Mouse (Mus musculus): Measurements from ENCODE around the gene Fkbp1a.
A peak's percentile ranks its signal among the peaks of the same experiment; 100 is the strongest.

The Fkbp1a gene

GRCm38 (mm10) chr2:151542323-151543062 is at the start of gene Fkbp1a:
TSS of gene Fkbp1a (plus strand) at chr2:151542483.
- DNase-seq (ENCODE audit: low read depth, low spot score), result peak; percentile 95

DNA sequence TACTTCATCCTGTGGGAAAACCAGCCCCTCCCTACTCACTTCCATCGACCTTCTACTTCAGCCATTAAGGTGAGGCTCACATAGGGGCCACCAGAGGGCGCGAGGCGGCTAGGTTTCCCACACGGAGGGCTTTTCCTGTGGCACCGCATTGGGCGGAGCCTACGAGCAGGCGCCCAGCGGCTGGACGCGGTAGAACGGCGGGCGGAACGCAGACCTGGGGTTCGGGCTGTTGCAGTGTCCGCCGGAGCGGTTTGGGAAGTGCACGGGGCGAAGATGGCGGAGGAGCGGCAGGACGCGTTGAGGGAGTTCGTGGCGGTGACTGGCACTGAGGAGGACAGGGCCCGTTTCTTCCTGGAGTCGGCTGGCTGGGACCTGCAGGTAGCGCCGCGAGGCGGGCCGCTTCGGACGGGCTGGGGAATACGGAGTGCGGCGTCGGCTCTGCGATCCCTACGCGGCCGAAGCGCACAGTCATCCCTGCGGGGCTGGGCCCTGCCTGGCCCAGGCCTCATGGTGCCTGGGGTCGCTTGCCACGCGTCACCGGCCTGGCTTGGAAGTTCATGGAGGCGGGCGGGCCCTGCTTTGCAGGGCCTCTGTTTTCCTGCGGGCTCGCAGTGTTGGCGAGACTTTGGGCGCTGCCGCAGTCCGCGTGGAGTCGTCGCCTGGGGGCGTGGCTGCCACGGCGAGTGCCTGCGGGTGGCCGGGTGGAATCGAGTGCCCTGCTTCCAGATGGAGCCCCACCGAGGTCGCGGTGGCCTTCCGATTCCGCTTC is 48.1 kb upstream of the Fkbp1a start, which contains the start of gene Nsfl1c:
TSS of gene Nsfl1c (plus strand) at position 148 of the 769 bp plus-strand sequence.
- DNase-seq (ENCODE audit: low read depth, low spot score), result peak; percentile 94

DNA sequence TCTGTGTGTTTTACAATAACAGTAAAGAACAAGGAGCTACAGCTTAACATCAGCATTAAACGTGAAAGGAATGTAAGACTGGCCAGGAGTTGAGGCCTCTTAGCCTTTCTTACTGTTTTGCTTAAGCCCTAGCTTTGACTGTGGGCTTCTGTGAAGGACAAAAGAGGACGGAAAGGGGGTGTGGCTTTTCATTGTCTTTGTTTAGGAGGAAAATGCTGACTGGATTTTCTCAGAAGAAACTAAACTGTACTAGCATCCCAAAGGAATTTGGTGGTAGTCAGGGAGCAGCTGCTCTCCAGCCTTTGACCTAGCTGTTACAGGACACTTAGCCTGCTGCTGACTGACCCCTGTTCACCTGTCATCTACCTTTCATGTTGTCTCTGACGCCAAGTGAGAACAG is 43.9 kb upstream of the Fkbp1a start:
- no peak for DNase-seq (ENCODE audit: low read depth, low spot score)

DNA sequence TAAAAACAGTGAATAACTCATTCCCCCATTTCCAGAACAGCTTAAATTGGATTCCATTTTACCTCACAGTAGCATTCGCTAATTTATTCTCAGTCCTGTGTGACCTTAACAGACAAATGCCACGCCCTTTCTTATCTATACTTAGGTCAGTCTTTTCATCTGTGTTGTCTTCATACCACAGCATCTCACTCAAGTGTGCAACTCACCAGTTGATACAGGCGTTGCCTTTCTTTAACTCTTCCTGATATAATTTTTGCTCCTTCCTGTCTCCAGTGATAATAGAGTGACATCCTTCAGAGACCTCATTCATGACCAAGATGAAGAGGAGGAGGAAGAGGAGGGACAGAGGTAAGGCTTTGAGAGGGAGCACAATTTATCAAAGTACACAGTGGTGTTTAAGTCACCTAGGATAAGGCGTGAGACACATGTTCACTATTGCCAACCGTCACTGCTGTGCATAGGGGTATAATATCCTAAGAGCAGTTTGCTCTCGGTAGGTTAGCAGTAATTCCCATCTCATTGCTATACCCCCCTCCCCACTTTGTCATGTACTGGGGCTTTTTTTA is 41.8 kb upstream of the Fkbp1a start:
- DNase-seq (ENCODE audit: low read depth, low spot score), result no peak

DNA sequence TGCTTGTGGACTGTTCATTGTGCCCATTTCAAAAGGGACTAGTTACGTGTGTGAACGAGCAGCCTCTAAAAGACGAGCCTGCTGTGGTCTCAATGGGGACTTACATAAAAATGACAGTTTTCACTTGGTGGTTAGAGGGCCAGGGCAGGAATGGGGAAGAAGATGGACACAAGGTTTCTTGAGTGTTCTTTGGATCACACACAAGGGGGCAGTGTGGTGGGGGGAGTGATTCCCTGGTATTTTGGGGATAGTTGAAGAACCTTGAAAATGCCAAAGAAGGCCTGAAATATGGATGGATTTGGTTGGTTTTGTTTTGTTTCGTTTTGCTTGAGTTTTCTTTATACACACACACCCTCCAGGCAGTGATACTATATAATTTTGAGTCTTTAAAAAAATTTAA is 38.1 kb upstream of the Fkbp1a start:
- DNase-seq (ENCODE audit: low read depth, low spot score), result no peak

DNA sequence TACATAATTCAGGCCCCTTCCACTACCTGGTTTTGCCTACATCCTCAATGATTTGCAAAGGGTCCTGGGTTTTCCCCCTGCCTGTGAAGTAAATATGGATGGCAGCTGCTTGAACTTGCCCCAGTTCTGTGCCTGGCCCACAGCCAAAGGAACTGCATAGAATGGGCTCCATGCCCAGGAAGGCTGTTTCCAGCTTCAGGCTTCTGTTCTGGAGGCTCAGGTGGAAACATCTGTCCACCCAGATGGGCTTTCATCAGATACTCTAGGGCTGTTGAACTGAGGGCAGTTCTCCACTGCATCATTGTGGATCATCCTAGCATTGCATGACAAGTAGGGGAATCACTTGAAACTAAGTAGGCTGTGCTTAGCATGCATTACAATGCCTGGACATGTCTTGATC is 30.1 kb upstream of the Fkbp1a start:
- no peak for DNase-seq (ENCODE audit: low read depth, low spot score)

DNA sequence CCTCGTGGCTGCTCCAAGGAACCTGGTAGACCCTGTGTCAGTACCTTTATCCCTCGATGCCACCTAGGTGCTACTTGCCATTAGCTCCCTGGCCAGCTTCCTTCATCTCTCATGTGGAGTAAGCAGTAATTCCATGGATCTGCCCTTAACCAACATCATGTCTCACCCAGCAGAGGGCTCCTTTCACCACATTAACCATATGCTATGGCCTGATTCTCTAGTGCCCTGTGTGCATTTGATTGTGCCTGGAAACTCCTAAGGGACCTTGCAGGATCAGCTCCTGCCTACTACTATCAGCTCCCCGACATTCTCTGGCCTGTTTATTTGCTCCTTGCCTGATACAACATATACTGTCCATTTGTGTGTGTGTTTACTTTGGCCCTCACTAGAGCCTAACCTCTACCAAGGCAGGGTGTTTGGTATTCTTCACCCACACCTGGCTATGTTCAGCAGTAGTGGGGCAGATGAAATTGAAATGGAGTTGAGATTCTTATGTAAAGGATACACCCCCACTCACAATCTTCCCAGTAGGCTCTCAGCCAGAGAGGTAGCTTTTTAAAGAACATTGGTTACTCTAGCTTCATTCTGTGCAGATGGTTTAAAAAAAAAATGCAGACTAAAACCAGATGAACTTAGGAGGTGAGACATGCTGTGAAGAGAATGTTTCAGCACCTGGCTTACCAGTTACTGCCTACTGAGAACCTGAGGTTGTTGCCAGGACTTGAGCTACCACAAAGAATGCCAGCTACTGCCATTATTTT is 28.6 kb upstream of the Fkbp1a start:
- no peak for DNase-seq (ENCODE audit: low read depth, low spot score)

DNA sequence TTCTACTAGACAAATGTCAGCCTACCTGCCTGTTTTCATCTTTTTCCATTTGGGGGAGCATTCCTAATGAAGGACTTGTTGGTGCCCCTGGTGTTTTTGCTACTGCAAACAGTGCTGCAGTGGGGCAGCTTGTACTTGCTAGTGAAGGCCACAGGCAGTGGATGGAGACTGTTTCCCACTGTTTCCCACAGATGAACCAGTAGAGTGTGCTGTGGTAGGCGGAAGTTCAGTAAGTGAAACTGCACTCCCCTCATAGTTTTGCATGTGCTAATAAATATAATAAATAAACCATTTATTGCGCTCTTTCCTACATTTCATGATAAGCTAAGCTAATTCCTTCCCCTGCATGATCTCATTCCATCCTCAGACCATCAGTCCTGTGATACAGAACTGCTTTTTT is 23.3 kb upstream of the Fkbp1a start:
- DNase-seq (ENCODE audit: low read depth, low spot score), result no peak

GRCm38 (mm10) chr2:151524324-151525041 is 17.8 kb upstream of the Fkbp1a start:
- DNase-seq (ENCODE audit: low read depth, low spot score), result no peak

DNA sequence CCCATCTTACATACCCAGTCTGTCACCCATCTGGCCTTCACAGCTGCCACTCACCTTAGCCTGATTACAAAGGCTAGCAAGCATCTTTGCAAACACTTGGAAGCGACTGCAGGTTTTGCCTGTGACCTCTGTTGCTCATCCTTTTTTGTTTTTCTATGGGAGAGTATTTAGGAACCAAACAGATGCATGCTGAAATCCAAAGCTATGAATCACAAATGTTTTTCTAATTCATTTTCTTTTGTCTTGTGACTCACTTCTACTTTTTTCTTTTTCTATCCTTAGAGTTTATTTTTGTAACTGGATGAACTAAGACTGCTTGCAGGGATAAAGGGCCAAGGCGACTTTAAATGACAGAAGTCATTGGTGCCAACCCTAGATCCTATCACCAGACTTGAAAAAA is 16.8 kb upstream of the Fkbp1a start:
- no peak for DNase-seq (ENCODE audit: low read depth, low spot score)

DNA sequence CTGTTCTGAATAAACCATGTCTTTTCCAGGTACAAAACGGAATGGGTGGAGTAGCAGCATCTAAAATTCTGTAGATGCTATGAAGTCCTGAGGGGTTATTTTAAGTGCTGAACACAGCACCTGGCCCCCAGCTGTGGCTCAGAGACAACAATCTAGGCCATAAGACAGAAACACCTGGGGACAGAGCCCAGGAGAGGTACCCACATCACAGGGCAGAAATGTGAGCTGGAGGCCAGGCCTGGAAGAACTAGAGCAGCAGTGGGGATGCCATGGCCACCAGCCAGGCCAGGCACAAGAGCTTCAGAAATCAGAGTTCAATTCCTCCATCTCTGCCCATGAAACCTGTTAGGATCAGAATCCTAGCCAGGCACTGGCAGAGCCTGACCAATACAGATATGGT is 14.2 kb upstream of the Fkbp1a start:
- no peak for DNase-seq (ENCODE audit: low read depth, low spot score)

DNA sequence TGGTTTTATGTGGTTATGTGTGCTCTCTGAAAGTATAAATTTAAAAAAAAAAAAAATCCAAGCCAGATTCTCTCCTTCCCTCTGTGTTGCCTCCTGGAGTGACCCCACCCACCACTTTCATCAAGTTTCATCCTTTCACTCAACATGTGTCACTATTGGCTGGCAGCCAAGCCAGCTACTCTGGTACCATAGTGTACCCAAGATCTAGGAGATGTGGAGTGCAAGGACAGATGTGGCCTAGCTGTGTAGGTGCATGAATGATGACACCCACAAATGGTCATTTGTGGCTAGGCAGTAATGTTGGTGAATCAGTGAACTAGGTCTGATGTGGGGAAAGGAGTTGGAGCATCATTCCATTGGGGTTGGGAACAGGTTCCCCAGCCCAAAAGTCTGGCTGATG is 13.1 kb upstream of the Fkbp1a start:
- no peak for DNase-seq (ENCODE audit: low read depth, low spot score)

DNA sequence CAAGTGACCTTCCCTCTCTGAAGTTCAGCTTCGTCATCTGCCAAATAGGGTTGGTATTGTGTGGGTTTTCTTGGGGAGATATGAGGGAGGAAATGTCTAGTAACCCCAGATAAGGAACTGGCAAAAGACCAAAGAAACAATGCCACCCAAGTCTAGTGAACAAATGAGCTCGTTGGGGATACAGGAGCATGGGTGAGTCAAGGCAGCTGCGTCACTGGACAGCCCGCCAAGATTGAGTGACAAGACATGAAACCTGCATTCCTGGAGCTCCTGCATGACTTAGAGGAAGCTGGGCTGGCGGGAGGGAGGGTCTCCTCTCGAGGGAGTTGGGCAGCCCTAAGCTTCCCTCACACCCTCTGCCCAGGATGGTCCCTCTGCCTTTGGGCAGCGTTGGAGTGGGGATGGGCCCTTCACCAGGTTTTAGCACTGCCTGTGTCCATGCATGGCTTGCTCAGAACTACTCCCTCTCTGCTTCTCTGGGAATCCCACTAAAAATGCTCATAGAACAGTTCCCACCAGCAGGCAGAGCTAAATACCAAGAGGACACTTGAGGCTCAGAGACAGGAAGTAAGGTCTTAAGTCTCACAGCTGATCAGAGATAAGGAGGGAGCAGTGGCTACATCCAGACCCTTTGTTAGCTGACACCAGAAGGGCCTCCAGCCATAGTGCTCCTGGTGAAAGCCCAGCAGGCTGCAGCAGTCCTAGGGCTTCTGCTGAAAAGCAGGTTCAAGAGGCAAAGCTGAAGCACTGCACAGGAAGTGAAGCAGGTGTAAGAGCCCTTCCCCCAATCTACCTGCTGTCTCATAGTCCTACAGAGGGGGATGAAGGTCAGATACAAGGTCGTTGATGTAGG is 11.7 kb upstream of the Fkbp1a start:
- DNase-seq (ENCODE audit: low read depth, low spot score), result no peak

DNA sequence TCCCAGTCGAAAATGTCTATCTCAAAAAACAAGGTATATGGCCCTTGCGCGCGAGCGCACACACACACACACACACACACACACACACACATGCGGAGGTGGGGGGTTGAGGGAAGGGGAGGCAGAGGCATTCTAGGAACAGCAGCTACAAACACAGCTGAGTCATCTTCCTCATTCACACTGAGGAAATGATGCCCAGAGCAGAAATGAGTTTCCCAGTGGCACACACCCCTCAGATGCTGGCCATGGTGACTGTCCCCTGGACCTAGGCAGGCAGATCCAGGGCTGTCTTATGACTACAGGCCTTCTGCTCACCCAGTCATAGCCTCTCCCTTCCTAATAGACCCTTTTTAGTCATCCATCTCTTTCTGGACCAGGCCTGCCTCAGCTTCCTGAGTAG is 8.7 kb upstream of the Fkbp1a start:
- no peak for DNase-seq (ENCODE audit: low read depth, low spot score)

GRCm38 (mm10) chr2:151535961-151536617 is 6.2 kb upstream of the Fkbp1a start:
- DNase-seq (ENCODE audit: low read depth, low spot score), result peak; percentile 51

- DNase-seq (ENCODE audit: low read depth, low spot score), result no peak
Observed at GRCm38 (mm10) chr2:151536618-151536974, 5.7 kb upstream of the Fkbp1a start.

- no peak for DNase-seq (ENCODE audit: low read depth, low spot score)
Observed at GRCm38 (mm10) chr2:151538646-151539045, 3.6 kb upstream of the Fkbp1a start.

DNA sequence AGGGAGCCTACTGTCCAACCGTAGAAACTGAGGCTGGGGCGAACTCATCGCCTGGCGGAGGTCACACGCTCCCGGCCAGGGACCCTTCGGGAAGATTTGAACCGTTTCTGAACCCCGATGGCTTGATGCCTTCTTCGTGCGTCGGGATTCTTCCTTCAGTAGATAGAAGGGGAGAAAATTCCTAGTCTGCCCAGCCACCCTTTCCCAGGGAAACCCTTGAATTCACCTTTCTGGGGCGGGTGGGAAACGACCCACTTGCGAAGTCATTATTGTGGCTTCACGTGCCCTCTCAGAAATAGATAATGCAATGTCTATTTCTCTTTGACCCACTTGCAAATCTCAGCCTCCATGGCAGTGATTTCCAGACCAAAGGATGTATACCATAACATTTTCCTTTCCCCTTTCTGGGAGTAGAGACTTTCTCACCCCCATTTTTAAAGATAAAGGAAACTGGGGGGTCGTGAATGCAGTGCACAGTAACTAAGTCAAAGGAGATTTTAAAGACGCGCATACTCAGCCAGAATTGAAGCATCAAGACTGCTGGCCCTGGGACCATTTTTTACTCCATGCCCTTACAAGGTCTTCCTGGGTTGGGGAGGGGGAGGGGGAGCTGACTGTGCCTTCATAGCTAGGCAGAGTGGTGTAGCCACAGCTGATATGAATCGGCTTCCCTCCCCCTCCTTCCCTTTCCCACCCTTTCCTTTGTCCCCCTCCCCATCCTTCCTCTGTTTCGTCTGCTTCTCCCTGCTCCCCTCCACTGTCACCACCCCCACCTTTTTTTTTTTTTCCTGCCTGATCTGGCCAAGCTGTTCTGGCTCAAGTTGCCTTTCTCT is 996 bp downstream of the Fkbp1a start:
- peak; percentile 72 for DNase-seq (ENCODE audit: low read depth, low spot score)

GRCm38 (mm10) chr2:151544673-151545072 is 2.4 kb downstream of the Fkbp1a start:
- no peak for DNase-seq (ENCODE audit: low read depth, low spot score)

Data from A20 (cell line).